Mouse (Mus musculus) inflammation-experienced regulatory T-cells, adult 6 months (primary cell): ENCODE results near the gene Sstr4. TPM values are rescaled to one million over a fixed set of nuclear protein-coding genes. Genes with fewer than 3 reads are reported as not detected.

Experiments
- ATAC-seq: one replicate; pipeline ENCODE4 v1.8.0; 2017
- polyA plus RNA-seq, 3 experiments: library from polyadenylated mRNA; unstranded; fragments of 100-300 nt; shearing (Covaris generic); gene quantifications; one replicate each; pipeline ENCODE4 v1.2.1; 2017

The Sstr4 gene
- not detected for polyA plus RNA-seq

DNA sequence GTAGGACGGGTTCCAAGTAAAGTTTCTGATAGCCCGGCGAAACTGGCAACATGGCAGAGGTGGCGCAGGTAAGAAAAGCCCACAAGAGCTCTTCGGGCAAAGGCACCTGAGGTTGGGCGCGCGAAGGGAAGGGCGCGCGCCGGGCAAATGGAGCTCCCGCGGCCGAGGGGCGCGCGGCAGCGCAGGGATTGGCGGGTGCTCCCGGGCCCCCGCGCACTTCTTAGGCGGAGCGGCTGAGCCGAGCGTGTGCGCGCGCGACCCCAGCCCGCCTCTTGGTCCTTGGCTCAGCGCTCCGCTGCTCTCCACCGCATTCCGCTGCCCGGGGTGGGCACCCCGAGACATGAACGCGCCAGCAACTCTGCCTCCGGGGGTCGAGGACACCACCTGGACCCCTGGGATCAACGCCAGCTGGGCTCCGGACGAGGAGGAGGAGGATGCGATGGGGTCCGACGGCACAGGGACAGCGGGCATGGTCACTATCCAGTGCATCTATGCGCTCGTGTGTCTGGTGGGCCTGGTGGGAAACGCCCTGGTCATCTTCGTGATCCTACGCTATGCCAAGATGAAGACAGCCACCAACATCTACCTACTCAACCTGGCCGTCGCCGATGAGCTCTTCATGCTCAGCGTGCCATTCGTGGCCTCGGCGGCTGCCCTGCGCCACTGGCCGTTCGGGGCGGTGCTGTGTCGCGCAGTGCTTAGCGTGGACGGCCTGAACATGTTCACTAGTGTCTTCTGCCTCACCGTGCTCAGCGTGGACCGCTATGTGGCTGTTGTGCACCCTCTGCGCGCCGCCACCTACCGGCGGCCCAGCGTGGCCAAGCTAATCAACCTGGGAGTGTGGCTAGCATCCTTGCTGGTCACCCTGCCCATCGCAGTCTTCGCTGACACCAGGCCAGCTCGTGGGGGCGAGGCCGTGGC is at the start of gene Sstr4:
Gene Sstr4 (plus strand): TSS at position 214 of the 921 bp plus-strand sequence.
- no peak for ATAC-seq

DNA sequence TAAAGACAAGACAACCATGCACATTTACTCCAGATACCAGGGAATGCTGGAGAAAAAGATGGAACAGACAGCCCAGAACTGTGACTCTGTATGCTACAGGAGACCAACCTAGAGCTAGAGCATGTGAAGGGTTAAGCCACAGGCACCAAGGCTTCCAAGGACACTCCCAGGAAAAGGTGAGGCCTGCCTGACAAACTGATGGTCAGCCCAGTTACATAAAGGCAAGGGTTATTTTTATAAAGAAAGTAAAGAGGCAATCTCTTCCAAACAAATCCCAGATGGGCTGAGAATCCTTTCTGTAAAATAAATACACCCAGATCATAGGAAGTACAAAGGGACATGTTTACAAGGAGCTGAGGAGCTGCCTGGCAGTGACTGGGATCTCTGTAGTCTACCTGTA is 49.8 kb upstream of the Sstr4 start:
- no peak for ATAC-seq

GRCm38 (mm10) chr2:148346976-148347375 is 48.2 kb upstream of the Sstr4 start:
- ATAC-seq: no peak

DNA sequence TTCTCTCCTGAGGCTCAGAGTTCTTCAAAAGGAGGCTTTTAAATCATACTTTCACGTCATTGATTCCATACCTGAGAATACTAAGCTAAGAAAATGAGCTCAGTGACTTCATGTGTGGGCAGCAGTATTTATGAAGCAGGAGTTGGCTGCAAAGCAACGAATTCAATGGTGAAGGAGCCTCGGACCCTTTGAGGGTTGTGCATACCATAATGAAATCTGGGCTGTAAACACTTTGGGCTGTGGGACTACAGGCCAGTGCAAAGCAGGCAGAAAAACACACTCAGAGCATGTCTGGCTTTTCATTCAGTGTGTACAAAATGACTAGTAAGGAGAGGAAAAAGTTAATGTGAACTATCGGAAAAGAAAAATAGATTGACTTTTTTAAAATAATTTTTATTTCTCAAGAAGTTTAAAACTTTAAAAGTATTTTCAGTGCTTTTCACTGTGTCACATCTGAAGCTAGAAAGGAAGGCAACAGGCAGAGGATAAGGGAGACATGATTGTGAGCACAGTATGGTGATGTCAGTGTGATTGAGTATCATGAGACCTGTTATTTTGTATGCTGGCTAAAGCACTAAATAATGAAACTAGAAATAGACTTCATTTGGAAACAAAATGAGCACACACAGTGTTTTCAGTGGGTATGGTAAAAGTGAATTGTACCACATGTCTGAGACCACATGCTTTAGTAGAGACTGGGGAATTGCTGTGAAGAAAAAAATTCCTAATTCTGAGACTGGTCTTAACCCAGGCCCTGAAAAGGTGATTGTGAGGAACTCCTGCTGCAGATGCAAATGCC is 45.4 kb upstream of the Sstr4 start:
- ATAC-seq: no peak

DNA sequence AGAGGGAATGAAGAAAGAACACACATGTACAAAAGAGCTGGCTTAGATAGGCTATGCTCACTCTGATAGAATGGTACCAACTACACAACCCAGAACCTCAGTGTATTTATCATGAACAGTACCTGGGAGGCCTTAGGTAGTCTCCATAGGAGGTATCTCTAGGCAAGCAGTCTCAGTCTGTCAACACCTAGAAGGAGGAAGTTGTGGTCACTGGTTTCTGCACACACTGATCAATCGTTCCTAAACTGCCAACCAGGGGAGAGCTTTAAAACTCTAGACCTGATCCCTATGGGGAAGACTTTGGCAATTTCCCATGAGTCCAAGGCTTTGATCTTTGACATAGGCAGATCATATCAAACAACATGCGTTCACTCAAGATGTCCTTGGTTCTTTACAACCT is 44.7 kb upstream of the Sstr4 start:
- no peak for ATAC-seq

GRCm38 (mm10) chr2:148352655-148353054 is 42.5 kb upstream of the Sstr4 start:
- ATAC-seq: no peak

- no peak for ATAC-seq
Observed at GRCm38 (mm10) chr2:148357145-148357544, 38.0 kb upstream of the Sstr4 start.

DNA sequence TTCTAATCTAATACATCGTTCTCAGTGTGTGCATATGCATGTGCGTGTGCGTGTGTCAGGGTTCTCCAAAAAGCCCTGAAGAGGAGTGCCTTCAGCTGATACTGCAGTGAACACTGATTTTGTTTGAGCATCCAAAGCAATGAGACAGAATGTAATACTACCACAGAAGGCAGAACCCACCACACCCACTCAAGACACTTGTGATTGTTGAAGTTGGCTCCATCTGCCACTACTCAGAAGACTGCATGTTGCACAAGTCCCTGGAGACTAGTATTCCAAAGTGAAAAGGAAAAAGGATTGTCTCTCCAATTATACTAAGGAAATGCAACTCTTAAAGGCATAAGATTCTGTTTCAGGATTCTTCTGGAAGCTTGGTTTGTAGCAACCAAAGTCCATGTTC is 30.6 kb upstream of the Sstr4 start:
- no peak for ATAC-seq

GRCm38 (mm10) chr2:148365227-148365626 is 29.9 kb upstream of the Sstr4 start:
- no peak for ATAC-seq

GRCm38 (mm10) chr2:148371743-148372630 is 23.2 kb upstream of the Sstr4 start:
- ATAC-seq: no peak

DNA sequence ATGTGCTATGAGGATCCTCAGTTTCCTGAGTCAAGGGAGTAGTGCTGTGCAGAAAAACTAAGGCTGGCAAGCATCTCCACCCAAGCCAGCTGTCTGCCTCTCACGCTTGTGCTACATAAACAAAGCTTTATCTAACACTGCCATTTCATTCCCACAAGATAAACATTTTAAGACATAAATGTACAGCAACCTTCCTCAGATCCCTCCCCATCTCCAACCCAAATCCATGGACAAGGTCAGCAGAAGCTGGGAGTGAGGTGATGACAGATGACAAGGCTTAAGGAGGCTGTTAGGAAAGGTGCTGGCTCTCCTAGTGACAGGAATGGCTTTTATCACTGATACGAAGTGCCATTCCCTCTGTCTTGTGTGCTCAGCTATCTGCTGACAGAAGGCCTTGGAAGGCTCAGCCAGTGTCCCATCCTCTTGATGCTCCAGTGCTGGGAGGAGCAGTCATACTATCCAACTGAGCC is 21.5 kb upstream of the Sstr4 start:
- no peak for ATAC-seq

DNA sequence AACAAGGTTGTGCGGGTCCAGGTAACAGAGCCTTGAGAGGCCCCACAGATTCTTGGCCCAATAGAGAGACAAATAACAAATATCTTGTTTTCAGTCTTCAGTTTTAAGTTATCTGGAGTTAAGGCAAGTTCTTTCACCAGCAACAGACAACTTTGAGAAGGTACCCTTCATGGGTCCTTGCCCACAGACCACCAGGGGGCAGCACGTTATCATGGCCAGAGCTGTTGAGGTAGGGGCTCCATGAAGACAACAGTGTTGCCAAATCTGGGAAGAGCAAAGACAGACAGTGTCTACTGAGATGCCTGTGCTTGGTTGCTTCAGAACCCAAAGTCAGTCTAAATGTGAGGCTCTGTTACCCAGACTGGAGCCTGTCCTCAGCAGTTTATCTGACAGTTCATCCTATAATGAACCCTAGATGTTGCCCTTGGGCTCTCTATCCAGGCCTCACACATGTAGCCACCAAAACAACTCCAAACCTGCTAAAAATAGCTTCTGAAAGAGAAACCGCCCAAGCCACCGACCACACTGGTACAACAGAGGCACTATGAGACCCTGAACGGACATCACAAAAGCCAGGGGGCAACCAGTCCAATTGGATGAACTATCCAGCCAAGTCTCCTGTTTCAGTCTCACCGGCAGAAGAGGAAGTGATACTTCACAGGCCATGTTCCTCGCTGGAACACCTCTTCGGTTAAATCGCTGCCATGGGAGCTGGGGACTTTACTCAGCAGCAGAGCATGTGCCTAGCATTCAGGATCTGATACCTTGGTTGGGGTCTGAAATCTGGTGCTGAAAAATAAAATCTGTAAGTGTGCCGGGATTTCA is 19.6 kb upstream of the Sstr4 start:
- ATAC-seq: no peak

DNA sequence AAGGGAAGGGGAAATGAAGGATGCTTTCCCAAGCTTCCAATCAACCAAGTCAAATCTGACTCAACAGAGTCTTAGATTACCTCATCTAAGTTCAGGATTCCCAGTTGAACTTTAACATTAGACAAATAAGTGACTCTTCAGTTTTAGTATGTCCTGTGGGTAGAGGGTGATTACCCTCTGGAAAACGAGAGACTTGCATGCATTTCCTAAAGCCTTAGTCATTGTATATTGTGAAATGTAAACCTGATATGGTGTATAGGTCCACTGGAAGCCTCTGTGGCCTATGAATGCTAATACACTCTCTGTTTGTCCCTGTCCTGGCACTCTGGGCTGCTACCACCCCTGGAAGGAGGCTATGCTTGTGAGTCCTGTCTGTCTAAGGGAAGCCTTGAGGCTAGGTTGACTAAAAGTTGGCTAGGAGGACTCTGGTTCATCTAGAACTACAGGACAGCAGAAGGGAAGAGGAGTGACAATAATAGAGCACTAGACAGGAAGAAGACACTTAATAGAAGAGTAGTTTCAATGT is 16.3 kb upstream of the Sstr4 start:
- no peak for ATAC-seq

- no peak for ATAC-seq
Observed at GRCm38 (mm10) chr2:148379899-148380413, 15.2 kb upstream of the Sstr4 start.

GRCm38 (mm10) chr2:148381076-148381475 is 14.1 kb upstream of the Sstr4 start:
- no peak for ATAC-seq

DNA sequence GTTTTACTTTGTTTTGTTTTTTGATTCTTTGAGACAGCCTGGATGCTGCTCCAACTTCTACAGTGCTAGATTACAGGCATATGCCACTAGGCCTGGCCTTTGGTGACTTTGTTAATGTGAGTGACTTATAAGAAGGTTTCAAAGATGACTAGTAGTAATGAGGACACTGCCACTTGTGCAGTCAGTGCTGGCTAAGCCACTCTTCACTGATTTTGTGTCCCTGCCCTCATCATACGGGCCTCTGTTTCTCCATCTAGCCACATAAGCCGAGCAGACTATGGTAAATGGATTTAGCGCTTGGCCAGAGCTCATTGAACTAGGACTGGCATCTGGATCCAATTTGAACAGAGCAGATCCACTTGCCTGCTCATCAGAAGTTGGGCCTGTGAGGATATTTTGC is 8.7 kb upstream of the Sstr4 start:
- ATAC-seq: no peak

GRCm38 (mm10) chr2:148386927-148387326 is 8.2 kb upstream of the Sstr4 start:
- ATAC-seq: no peak

GRCm38 (mm10) chr2:148387652-148388581 is 7.2 kb upstream of the Sstr4 start:
- no peak for ATAC-seq

DNA sequence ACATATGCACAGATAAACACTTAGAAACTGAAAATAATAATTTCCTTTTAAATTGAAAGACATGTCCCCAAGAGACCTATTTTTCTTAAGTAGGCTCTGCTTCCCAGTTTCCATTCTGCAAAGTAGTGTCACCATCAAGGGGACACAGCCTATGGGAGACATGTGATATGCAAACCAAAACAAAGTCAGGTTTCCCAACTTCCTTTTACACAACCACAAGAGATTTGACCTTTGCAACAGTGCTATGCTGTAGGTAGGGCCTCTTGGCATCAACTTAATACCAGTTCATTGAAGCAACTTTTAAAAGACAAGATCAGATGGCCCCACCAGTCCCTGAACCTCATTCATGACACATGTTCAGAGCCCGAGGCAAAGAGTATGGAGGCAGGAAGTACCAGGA is 2.0 kb upstream of the Sstr4 start:
- no peak for ATAC-seq

DNA sequence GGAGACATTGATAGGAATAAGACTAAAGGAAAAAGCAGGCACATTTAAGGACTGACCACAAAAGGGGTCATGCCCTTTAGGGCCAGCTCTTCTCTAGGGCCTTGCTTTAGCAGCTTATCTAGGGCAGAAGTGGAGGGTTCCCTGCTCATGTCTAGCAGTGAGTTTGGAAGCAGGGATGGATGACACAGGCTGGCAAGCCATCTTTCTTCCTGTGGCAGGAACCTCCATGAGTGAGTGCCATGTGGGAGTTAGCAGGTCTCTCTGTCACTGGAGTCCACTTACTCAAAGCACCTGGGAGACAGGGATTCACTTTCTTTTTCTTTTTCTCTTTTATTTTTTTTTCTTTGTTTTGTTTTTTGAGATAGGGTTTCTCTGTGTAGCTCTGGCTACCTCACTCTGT is 1.3 kb upstream of the Sstr4 start:
- ATAC-seq: no peak
